Mouse (Mus musculus) heart, postnatal 36 days (tissue): ENCODE measurements at regions not wholly inside any gene's neighbourhood (a gene's known extent, or its start where the extent isn't known, plus 50 kb on each side); places are given as distances from the start of the nearest gene placed in this dataset.
A peak's percentile ranks its signal among the peaks of the same experiment; 100 is the strongest.

Source experiments
- DNase-seq, 2 experiments: peaks; one replicate each; pipeline ENCODE4 v3.0.0; 2021 to 2022
- intact Hi-C: fragments of 180-260 bp; cut with DNase I; formaldehyde crosslinking; loops from one replicate; pipeline ENCODE4 v1.15.1; 2025

GRCm38 (mm10) chr15:10899904-10900303, 52.2 kb upstream of the C1qtnf3 start:
- intact Hi-C loops: loop anchor here (10.0 kb wide), 1 partner anchor 1445 kb away; no protein-coding TSS in a partner anchor
- DNase-seq: no peak

GRCm38 (mm10) chr15:10901075-10901474, 51.1 kb upstream of the C1qtnf3 start:
- peak; percentile 36 to 53 for DNase-seq
- intact Hi-C loops: loop anchor here (1.0 kb wide), 1 partner anchor 400 kb away; no protein-coding TSS in a partner anchor

GRCm38 (mm10) chr15:10901745-10902262, 50.3 kb upstream of the C1qtnf3 start:
- intact Hi-C loops: loop anchor here (1.0 kb wide), 1 partner anchor 401 kb away; no protein-coding TSS in a partner anchor
- DNase-seq: no peak
